Mouse (Mus musculus): Measurements from ENCODE around the gene 1700018B08Rik. TPM values are rescaled to one million over a fixed set of nuclear protein-coding genes. Genes with fewer than 3 reads are reported as not detected.

1700018B08Rik gene
- total RNA-seq, 2 experiments from 2014 or later, result not detected

- peak overlapping the region; percentile 93 for H3K27ac ChIP-seq
- intact Hi-C loops (cut with DNase I), result no loop called here
- TF ChIP-seq CTCF (IDR thresholded peaks at IDR 0.05), result no peak
- peak; percentile 15 for DNase-seq
- no peak overlapping the region for H3K4me3 ChIP-seq
Measured at GRCm38 (mm10) chr8:121560432-121561100, 16.4 kb upstream of the 1700018B08Rik start.

DNA sequence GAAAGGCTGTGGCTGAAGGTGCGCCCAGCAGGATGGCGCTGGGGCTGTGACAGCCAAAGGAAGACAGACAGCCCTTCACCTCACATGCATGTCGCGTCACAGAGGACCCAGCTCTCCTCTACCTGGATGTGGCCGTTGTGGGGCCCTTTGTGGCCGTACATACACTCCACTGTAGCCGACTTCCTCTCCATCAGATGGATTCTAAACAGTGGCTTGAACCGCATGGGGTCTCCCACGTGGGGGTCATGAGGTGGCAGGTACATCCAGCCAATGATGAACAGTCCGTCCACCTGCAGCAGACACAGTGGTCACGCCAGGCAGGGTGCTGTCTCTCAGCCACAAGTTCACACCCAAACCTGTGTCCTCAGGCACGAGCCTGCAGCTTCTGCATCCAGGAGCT, 15.7 kb upstream of the 1700018B08Rik start:
- DNase-seq, result peak; percentile 19
- intact Hi-C loops (cut with DNase I), result no loop called here
- no peak for TF ChIP-seq CTCF (IDR thresholded peaks at IDR 0.05)
- no peak overlapping the region for H3K4me3 ChIP-seq
- H3K27ac ChIP-seq, result peak overlapping the region; percentile 93; the same call in 1 of the 2 replicates

GRCm38 (mm10) chr8:121558538-121558937, 14.4 kb upstream of the 1700018B08Rik start:
- DNase-seq, result peak; percentile 9
- intact Hi-C loops (cut with DNase I), result no loop called here

GRCm38 (mm10) chr8:121557746-121558145, 13.6 kb upstream of the 1700018B08Rik start:
- Histone ChIP-seq H3K4me3 (no peak overlapping the region), H3K27ac (no peak overlapping the region)
- intact Hi-C loops (cut with DNase I), result no loop called here
- TF ChIP-seq CTCF (IDR thresholded peaks at IDR 0.05), result no peak
- DNase-seq, result peak; percentile 9

More at GRCm38 (mm10) chr8:121558538-121558937, 14.4 kb upstream of the 1700018B08Rik start:
- Histone ChIP-seq H3K27ac (no peak overlapping the region), H3K4me3 (no peak overlapping the region)
- TF ChIP-seq CTCF (IDR thresholded peaks at IDR 0.05), result no peak

DNA sequence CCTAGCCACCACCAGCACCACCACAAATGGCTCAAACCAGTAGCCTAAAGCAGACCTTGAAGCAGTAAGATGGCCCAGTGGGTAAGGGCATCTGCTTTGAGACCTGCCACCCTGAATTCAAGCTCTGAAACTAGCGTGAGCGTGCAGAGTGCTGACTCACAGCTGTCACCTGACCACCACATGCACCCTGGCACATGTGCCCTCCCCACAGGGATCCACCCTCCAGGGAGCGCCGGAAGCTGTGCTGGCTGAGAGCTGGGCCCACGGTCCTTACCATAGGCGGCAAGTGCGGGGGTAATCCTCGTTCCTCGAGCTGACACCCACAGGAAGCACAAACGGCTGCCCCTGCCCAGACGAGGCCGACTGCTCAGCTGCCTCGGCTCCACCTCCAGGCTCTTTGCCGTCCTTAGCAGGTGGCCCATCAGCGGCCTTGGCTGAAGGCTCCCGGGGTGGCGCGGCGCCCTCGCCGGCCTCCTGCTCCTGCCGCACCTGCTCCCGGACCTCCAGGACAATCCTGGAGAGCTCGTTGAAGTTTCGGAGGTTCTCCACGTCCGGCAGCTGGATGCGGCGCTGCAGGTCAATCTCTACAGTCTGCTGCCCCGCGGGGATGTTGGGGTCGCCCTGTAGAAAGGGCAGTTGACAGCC, 9.8 kb upstream of the 1700018B08Rik start:
- DNase-seq, result peak; percentile 78
- TF ChIP-seq CTCF (IDR thresholded peaks at IDR 0.05), result no peak
- Histone ChIP-seq H3K27ac (peak overlapping the region; percentile 93), H3K4me3 (no peak overlapping the region)
- intact Hi-C loops (cut with DNase I), result no loop called here

DNA sequence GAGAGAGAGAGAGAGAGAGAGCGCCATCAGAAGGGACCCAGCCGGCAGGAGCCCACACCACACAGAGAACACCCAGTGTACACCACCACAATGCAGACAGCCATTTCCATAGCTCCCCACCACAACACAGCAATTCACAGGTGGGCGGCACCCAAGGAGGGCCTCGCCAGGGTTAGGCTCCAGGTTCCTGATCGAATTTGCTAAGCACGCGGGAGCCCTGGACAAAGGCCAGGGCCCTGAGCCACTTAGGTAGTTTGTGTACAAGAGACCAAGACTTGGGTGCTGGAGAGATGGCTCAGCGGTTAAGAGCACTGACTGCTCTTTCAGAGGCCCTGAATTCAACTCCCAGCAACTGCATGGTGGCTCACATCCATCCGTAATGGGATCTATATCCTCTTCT, 8.4 kb upstream of the 1700018B08Rik start:
- DNase-seq, result peak; percentile 50
- Histone ChIP-seq H3K4me3 (no peak overlapping the region), H3K27ac (peak overlapping the region; percentile 93)
- no peak for TF ChIP-seq CTCF (IDR thresholded peaks at IDR 0.05)
- intact Hi-C loops (cut with DNase I), result no loop called here

GRCm38 (mm10) chr8:121551065-121551985, 7.2 kb upstream of the 1700018B08Rik start:
- TF ChIP-seq CTCF (IDR thresholded peaks at IDR 0.05), result no peak
- peak overlapping the region; percentile 93 for H3K27ac ChIP-seq
- peak; percentile 90 for DNase-seq
- intact Hi-C loops (cut with DNase I), result loop anchor here (2.0 kb wide), 1 partner anchor 29 kb away; no protein-coding TSS in a partner anchor
- no peak overlapping the region for H3K4me3 ChIP-seq

DNA sequence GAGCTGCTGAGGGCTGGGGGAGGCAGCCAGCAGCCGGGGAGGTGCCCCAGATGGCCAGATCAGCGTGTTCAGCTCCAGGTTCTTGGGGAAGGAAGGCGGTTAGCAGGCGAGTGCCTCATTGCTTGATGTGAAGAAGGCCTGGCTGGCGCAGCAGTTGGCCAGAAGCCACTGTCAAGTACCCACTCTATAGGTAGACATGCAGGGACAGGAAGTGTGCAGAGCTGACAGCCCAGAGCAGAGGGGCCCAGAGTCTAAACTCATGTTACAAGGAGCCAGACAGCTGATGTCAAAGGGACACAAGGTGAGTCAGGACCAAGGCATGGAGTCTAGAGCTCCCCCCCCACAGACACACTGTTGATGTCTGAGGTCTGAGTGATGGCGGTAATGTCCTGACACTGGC, 5.9 kb upstream of the 1700018B08Rik start:
- H3K4me3 ChIP-seq, result no peak overlapping the region
- H3K27ac ChIP-seq, result peak overlapping the region; percentile 93
- TF ChIP-seq CTCF (IDR thresholded peaks at IDR 0.05), result no peak
- intact Hi-C loops (cut with DNase I), result loop anchor here (2.0 kb wide), 1 partner anchor 31 kb away; no protein-coding TSS in a partner anchor
- peak; percentile 15 for DNase-seq

GRCm38 (mm10) chr8:121547132-121547531, 3.0 kb upstream of the 1700018B08Rik start:
- intact Hi-C loops (cut with DNase I), result loop anchor here (2.0 kb wide), 2 partner anchors 44 to 138 kb away; partner anchors contain the start of gene Map1lc3b
- DNase-seq, result peak; percentile 78
- Histone ChIP-seq H3K4me3 (no peak overlapping the region), H3K27ac (no peak overlapping the region)
- TF ChIP-seq CTCF (IDR thresholded peaks at IDR 0.05), result peak; percentile 97

DNA sequence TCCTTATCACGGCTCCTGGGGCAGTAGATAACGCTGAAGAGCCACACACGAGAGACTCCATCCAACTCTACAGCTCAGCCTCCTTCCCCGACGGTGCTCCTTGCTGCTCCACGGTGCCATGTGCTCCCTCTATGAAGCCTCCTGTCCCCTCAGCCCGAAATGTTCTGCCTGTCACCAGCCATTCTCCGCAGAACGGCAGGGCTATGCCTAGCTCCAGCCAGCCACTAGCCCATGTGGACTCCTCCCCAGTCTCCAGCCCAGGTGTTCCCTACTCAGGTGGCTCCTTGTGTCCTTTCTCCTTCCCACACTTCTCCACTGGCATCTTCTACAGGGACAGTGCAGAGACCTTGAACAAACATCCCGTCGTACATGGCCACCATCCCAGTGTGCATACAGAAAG, 816 bp upstream of the 1700018B08Rik start:
- no peak for TF ChIP-seq CTCF (IDR thresholded peaks at IDR 0.05)
- intact Hi-C loops (cut with DNase I), result no loop called here
- no peak overlapping the region for H3K27ac ChIP-seq
- peak; percentile 19 for DNase-seq
- H3K4me3 ChIP-seq, result no peak overlapping the region

- intact Hi-C loops (cut with DNase I), result no loop called here
- TF ChIP-seq CTCF (IDR thresholded peaks at IDR 0.05), result no peak
- Histone ChIP-seq H3K27ac (no peak overlapping the region), H3K4me3 (no peak overlapping the region)
- DNase-seq, result peak; percentile 17
Measured at GRCm38 (mm10) chr8:121542901-121543300, 1.2 kb downstream of the 1700018B08Rik start.

DNA sequence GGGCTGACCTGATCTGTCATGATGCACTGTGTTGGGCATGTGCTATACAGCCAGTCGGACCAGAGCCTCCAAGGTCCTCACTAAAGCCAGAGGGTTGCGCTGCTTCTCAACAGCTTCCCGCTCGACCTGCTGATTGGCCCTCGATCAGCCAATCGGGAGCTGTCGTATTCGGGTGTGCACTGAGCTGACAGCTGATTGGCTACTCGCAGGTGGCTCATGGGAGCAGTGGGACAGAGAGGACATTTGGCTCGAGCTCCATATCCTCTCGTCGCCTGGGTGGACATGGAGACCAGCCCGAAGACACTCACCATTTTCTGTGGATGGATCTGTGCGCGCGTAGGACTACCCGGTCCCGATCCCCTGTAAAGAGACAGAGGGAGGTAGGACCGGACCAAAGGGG, 2.3 kb downstream of the 1700018B08Rik start:
- Histone ChIP-seq H3K4me3 (no peak overlapping the region), H3K27ac (no peak overlapping the region)
- TF ChIP-seq CTCF (IDR thresholded peaks at IDR 0.05), result no peak
- DNase-seq, result no peak
- intact Hi-C loops (cut with DNase I), result no loop called here
